Mouse (Mus musculus): ENCODE results near the gene Serpina5.
"Not testable (repeated sequence)": the region's sequence is repeated elsewhere in the genome, so short reads cannot be mapped to it uniquely, and the experiment has no call there.

The Serpina5 gene

GRCm38 (mm10) chr12:104100768-104101167 lies at the start of gene Serpina5:
Gene Serpina5, plus strand, starts transcription at chr12:104101113.
- no peak for DNase-seq (ENCODE audit: low read depth, low spot score)

- DNase-seq (ENCODE audit: low read depth, low spot score): no peak
These were observed 46.9 kb upstream of the Serpina5 start for GRCm38 (mm10) chr12:104053995-104054394.

GRCm38 (mm10) chr12:104055755-104056154 lies 45.2 kb upstream of the Serpina5 start:
- DNase-seq (ENCODE audit: low read depth, low spot score): no peak

DNA sequence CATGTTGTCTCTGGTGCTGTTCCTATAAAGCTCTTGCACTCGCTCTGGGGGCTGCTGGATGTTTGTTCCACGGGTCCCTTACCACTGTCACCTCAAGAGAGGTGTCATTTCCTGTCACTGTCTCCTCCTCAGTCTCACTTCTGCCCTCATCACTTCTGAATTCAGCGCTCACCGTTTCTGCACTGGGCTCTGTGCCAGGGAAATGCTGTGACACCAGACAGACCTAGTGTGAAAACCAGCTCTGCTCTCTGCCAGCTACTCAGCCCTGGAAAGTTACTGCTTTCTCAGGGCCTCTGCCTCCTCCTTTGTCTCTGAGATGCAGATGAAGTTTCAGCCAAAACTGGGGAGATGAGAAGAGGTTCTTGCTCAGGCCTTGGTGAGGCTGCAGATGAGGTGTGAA lies 43.9 kb upstream of the Serpina5 start:
- no peak for DNase-seq (ENCODE audit: low read depth, low spot score)

DNA sequence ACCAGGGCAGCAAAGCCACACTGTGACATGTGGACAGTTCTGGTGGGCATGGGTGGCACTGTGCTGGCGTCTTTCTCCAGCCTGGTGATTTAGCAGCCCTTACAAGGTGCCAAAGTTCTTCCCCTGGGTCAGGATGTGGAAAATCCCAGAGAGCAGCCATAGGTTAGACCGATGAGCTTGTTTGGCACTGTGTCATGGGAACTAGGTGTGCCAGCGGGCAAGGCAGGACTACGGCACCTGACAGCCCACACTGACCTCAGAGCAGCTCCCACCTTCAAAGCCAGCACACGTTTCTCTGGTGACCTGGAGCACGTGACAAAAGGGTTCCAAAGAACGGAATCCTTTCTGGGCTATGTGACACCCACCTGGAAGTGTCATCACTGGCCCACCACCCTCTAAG lies 43.4 kb upstream of the Serpina5 start:
- no peak for DNase-seq (ENCODE audit: low read depth, low spot score)

DNA sequence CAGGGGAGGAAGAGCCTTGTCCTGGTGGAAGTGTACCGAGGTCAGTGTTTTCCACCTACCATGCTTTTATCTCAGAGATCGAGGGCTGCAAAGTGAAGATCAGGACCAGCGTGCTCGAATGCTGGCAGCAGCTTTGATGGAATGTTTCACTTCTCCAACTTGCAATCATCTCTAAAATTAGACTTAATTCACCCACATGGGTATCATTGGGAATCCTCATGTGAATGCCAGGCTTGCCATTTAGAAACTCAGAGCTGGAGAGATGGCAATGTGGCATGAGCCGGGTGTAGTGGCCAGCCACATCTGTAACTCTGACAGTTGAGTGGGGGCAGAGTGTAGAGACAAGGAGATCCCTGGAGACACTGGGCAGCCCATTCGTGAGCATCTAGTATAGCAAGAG lies 40.8 kb upstream of the Serpina5 start:
- DNase-seq (ENCODE audit: low read depth, low spot score): no peak

GRCm38 (mm10) chr12:104061862-104062261 lies 39.1 kb upstream of the Serpina5 start:
- DNase-seq (ENCODE audit: low read depth, low spot score): no peak

DNA sequence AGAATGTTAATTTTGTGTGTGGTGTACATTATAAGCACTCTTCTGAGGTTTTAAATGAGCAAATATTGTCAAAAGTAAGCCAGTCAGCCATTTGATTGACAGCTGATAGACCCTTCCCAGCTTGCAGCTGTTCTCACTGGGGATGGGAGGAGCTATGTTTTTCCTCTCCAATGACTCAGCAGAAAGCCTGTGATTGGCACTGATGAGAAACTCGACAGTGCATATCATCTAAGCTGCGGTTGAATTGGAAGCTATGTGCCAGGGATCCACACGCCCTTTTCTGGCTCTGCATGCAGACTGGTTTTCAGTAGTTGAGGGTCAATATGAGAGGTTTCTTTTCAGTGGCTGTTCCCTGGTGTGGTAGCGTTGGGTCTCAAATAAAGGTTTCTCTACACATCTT lies 36.4 kb upstream of the Serpina5 start:
- no peak for DNase-seq (ENCODE audit: low read depth, low spot score)

GRCm38 (mm10) chr12:104064996-104065395 lies 35.9 kb upstream of the Serpina5 start:
- DNase-seq (ENCODE audit: low read depth, low spot score): no peak

DNA sequence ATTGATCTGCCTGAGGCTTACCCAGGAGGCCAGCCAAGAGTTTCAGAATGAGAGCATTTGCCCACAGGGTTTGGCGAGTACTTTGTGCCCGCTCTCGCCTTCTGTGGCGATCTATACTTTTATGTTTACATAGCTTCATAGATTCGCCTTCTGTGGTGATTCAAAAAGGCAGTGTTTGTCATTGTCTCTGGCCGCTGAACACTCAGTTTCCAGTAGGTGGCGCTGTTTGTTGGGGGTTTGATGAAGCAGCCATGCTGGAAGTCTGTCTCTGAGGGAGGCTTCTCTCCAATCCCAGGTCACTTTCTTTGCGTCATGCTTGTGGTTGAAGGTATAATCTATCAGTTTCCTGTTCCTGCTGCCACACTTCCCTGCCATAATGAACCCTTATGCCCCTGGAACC lies 34.7 kb upstream of the Serpina5 start:
- peak; percentile 33 for DNase-seq (ENCODE audit: low read depth, low spot score)

- no peak for DNase-seq (ENCODE audit: low read depth, low spot score)
These were observed 33.4 kb upstream of the Serpina5 start for GRCm38 (mm10) chr12:104067549-104067948.

DNA sequence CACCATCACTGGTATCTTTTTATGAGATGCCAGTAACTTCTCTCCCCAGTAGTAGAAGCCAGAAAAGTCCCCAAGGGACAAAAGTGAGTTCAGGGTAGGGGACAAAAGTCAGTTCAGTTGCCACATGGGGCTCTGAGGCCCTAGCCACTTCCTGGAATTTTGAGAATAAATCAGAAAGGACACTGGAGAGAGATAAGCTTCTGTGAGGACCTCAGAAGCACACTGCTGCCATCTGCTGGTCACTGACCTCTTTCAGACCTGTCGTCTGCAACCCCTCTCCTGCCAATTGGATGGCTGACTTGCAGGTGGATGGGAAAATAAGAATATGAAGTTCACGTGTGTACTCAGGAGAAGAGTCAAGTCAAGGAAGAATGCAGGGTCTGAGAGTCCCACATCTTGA lies 31.3 kb upstream of the Serpina5 start:
- DNase-seq (ENCODE audit: low read depth, low spot score): peak; percentile 11

- DNase-seq (ENCODE audit: low read depth, low spot score): no peak
These were observed 29.2 kb upstream of the Serpina5 start for GRCm38 (mm10) chr12:104071708-104072107.

- no peak for DNase-seq (ENCODE audit: low read depth, low spot score)
These were observed 28.6 kb upstream of the Serpina5 start for GRCm38 (mm10) chr12:104072286-104072685.

- DNase-seq (ENCODE audit: low read depth, low spot score): no peak
These were observed 10.8 kb upstream of the Serpina5 start for GRCm38 (mm10) chr12:104090119-104090518.

GRCm38 (mm10) chr12:104091303-104091702 lies 9.6 kb upstream of the Serpina5 start:
- DNase-seq (ENCODE audit: low read depth, low spot score): no peak

DNA sequence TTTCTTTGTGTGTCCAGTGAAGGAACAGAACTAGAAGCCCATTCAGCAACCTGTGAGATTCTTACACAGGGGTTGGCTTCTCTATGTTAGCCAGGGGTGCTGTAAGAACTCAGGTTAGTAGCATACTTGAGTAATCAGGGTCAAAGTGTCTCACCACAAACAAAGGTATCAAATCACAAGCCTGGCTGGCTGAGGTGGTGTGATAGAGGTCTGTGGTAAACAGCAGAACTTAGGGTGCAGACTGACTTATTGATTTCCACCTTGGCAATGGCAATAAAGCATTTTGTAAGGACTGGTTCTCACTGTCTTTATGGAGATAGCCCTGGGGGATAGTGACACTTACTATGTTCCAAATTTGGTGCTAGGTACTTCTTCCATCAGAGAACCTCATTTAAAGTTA lies 4.9 kb downstream of the Serpina5 start:
- no peak for DNase-seq (ENCODE audit: low read depth, low spot score)

- DNase-seq (ENCODE audit: low read depth, low spot score): no peak
These were observed 6.0 kb downstream of the Serpina5 start for GRCm38 (mm10) chr12:104106919-104107318.

DNA sequence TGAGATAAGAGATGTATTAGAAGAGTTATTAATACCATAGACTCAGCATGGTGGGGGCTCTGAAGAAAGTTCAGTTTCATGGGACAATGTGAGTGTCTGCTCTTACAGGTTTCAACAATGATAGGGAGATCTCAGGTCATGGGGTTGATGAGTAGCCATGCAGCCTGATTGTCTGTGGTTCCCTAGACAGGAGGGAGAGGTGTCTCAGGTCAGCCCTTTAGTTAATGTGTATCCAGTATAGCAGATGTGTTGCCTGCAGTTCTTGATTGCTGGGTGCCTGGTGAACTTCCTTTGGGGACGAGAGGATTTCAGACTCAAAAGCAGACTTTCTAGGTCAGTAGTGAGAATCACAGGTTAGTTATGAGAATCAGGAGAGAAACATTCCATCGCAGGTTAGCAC lies 7.6 kb downstream of the Serpina5 start:
- DNase-seq (ENCODE audit: low read depth, low spot score): no peak

GRCm38 (mm10) chr12:104112333-104112732 lies 11.4 kb downstream of the Serpina5 start, which contains the start of gene Serpina3a:
Gene Serpina3a, plus strand, starts transcription at chr12:104112724.
- DNase-seq (ENCODE audit: low read depth, low spot score): not testable (repeated sequence)

DNA sequence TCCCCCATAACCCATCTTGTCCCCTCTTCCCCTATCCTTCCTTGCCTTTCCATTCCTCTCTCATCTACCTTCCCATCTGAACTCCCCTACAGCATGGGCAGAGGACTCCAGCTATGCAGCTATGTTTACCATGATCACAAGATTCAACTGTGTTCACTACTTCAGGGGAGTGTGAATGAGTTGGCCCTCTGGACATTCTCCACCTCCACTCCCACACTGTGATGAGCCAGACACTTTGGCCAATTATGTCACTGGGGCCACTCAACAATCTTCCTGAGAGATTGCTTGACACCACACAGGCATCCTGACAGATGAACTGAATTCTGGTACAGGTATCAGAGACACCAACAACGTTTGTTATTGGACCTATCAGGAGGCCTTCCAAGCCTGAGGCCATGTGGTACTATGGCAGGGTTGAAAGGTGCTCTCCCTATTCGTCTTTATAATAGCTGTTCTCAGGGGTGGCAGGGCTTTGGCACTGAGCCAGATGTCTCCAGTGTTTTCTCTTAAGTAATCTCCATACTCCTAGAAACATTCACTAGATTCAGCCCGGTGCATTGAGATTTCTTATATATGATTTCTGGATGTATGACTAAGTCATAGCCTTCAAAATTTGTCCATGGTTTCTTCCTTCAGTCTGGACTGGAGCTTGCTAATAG lies 14.1 kb downstream of the Serpina5 start:
- DNase-seq (ENCODE audit: low read depth, low spot score): no peak

DNA sequence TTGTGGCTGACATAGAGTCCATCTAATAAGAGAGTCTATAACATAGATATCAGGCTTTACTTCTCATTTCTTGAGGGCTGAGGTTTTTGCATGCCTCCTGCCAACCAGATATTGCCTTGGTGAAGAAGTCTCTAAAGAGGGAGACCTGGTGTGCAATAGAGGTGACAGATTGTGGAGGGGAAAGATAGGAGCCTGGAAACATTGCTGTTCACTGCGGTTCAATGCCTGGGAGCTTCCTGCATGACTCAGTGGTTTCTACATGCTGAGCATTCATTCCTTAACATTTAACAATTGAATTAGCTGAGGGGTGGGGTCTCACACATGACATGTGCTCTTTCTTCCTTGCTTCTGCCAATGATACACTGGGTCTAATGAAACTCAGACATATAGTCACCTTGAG lies 22.2 kb downstream of the Serpina5 start:
- DNase-seq (ENCODE audit: low read depth, low spot score): no peak

DNA sequence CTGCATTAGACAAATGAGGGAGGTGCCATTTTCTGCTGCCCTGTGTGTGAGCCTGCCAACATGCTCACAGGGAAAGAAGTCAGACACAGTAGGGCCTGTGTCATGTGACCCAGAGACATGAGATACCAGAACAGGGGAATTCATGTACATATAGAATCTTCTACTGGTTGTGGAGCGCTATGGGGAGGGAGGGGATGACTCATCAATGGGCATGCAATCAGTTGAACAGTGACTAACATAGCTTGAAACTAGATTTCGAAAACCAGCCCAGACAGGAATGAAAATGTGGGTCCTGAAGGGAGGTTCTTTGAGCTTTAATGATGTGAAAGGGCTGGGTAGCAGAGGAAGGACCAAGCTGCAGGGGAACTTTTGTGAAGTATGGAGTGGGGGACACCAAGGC lies 23.1 kb downstream of the Serpina5 start:
- DNase-seq (ENCODE audit: low read depth, low spot score): no peak

DNA sequence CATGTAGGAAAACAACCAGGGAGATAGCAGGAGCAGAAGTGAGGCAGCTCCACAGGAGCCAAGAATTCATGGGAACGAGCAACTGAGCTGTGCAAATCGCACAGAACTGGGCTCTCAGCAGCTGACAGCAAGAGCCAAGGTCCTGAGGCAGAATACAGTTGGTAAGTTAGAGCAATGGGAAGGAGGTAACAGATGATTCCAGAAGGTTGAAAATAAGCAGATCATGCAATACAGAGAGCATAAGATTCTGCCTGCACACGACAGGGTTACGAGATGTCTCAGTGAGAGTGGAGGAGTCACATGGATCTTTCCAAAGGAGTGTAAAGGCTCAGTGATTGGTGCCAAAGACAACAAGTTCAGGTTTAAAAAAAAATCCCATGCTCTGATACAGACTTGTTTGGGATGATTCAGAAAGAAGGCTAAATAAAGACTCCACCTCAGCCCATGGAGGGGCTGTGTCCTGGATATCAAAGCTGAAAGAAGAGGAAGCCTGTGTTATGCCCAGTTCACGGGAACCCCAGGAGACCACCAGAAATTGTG lies 24.2 kb downstream of the Serpina5 start:
- no peak for DNase-seq (ENCODE audit: low read depth, low spot score)
